ENCODE assay signal across 27 mouse cellular contexts in genomic region chr11:75197956-75198355, GRCm38 (mm10). TPM values are rescaled to one million over a fixed set of nuclear protein-coding genes. Genes with fewer than 3 reads are reported as not detected.
DNase-seq lines count a peak whose midpoint lies in the region; ATAC-seq lines count a peak whose summit lies in the region.
"Had no signal": no experiment of that assay in that cellular context is flagged by ENCODE, and none has a peak within 500 bp of the region (broad histone marks: within the 10 kb centered on the region; RNA-seq: fewer than 3 reads in every experiment).

No protein-coding gene starts in this region.

- 0 out of 2 replicates have a peak overlapping the region, but pooled peaks have one; percentile 31 for H3K4me2 ChIP-seq in midbrain, embryonic 13.5 days (replicated peaks)
- H3K4me2 ChIP-seq in midbrain, embryonic 15.5 days, result no peak overlapping the region
- no peak overlapping the region for H3K4me2 ChIP-seq in hindbrain, embryonic 14.5 days (replicated peaks)
- H3K4me2 ChIP-seq: forebrain, embryonic 13.5 days; heart, embryonic 13.5 days; hindbrain, embryonic 13.5 days; limb, embryonic 12.5 days; liver, embryonic 11.5 days; neural tube, embryonic 13.5 days had no signal

- peaks cover 81% of the 10 kb centered on the region for H3K4me1 ChIP-seq in midbrain, embryonic 13.5 days (replicated peaks)
- peaks cover 79% of the 10 kb centered on the region for H3K4me1 ChIP-seq in midbrain, embryonic 15.5 days
- peaks cover 22% of the 10 kb centered on the region for H3K4me1 ChIP-seq in hindbrain, embryonic 14.5 days (replicated peaks; ENCODE audit: control insufficient read depth, insufficient read depth, low read length)

- no peak overlapping the region for H3K27ac ChIP-seq in midbrain, embryonic 13.5 days
- no peak overlapping the region for H3K27ac ChIP-seq in midbrain, embryonic 15.5 days
- H3K27ac ChIP-seq in hindbrain, embryonic 14.5 days, result no peak overlapping the region
- H3K27ac ChIP-seq: forebrain, embryonic 13.5 days; heart, embryonic 13.5 days; hindbrain, embryonic 13.5 days; limb, embryonic 12.5 days; neural tube, embryonic 13.5 days had no signal

- no peak for ATAC-seq in midbrain, embryonic 13.5 days
- ATAC-seq in midbrain, embryonic 15.5 days (replicated peaks), result no peak
- ATAC-seq in megakaryocyte progenitor cell, adult 5-6 weeks (replicated peaks; ENCODE audit: poor library complexity), result peak; percentile 67
- ATAC-seq in hindbrain, embryonic 14.5 days (ENCODE audit: low FRiP score), result no peak
- ATAC-seq in megakaryocyte, adult 5-6 weeks (ENCODE audit: poor library complexity, severe bottlenecking), result no peak
- ATAC-seq: forebrain, embryonic 13.5 days; liver, postnatal 0 days; lung, postnatal 0 days had no signal

- H3K4me3 ChIP-seq in midbrain, embryonic 13.5 days (replicated peaks), result no peak overlapping the region
- H3K4me3 ChIP-seq in midbrain, embryonic 15.5 days, result no peak overlapping the region
- H3K4me3 ChIP-seq in hindbrain, embryonic 14.5 days (replicated peaks; ENCODE audit: low read length), result no peak overlapping the region
- H3K4me3 ChIP-seq: forebrain, embryonic 13.5 days; heart, embryonic 13.5 days; hindbrain, embryonic 13.5 days; limb, embryonic 12.5 days; neural tube, embryonic 13.5 days had no signal

- no peaks in the 10 kb centered on the region for H3K9me3 ChIP-seq in midbrain, embryonic 13.5 days
- H3K9me3 ChIP-seq in midbrain, embryonic 15.5 days, result no peaks in the 10 kb centered on the region
- no peaks in the 10 kb centered on the region for H3K9me3 ChIP-seq in hindbrain, embryonic 14.5 days (ENCODE audit: control insufficient read depth, low read length)
- H3K9me3 ChIP-seq: forebrain, embryonic 13.5 days; heart, embryonic 13.5 days; hindbrain, embryonic 13.5 days; limb, embryonic 12.5 days; neural tube, embryonic 13.5 days had no signal

- peaks cover 48% of the 10 kb centered on the region for H3K27me3 ChIP-seq in midbrain, embryonic 13.5 days
- 0 out of 2 replicates have a peak, but pooled peaks cover 4% of the 10 kb centered on the region for H3K27me3 ChIP-seq in midbrain, embryonic 15.5 days (replicated peaks)
- H3K27me3 ChIP-seq in hindbrain, embryonic 14.5 days (ENCODE audit: control insufficient read depth, insufficient read depth, low read length), result peaks cover 43% of the 10 kb centered on the region

- H3K36me3 ChIP-seq in midbrain, embryonic 13.5 days, result 0 out of 2 replicates have a peak, but pooled peaks cover 3% of the 10 kb centered on the region
- H3K36me3 ChIP-seq in midbrain, embryonic 15.5 days (replicated peaks), result no peaks in the 10 kb centered on the region
- no peaks in the 10 kb centered on the region for H3K36me3 ChIP-seq in hindbrain, embryonic 14.5 days (replicated peaks; ENCODE audit: control insufficient read depth, insufficient read depth)
- H3K36me3 ChIP-seq: heart, embryonic 13.5 days; hindbrain, embryonic 13.5 days; limb, embryonic 12.5 days; neural tube, embryonic 13.5 days had no signal

- WGBS in midbrain, embryonic 13.5 days, result 34% methylated on average over 7 of the region's 7 CpGs
- 27% methylated on average over 7 of the region's 7 CpGs for WGBS in midbrain, embryonic 15.5 days
- WGBS in hindbrain, embryonic 14.5 days, result 24% methylated on average over 7 of the region's 7 CpGs

- DNase-seq in CD4-positive helper T cell, adult 2 months (ENCODE audit: low read depth, low spot score), result peak; percentile 22
- peak; percentile 67 for DNase-seq in R1 (ENCODE audit: low read depth, low spot score)
- DNase-seq in hindbrain, embryonic 14.5 days (ENCODE audit: low spot score), result no peak
- no peak for DNase-seq in adrenal gland, postnatal 4 days (ENCODE audit: low spot score in 2 of 2)
- DNase-seq: adrenal gland, postnatal 25 days; cerebellum, adult 11 months; gastrocnemius, postnatal 10 days; heart, adult 18-20 months; heart, postnatal 36 days; kidney, adult 8-10 months; kidney, postnatal 10 days; liver, postnatal 0 days; midbrain, embryonic 14.5 days; retina, postnatal 1 day; right cerebral cortex, postnatal 25 days; spleen, adult 18-20 months had no signal

- H3K9ac ChIP-seq in midbrain, embryonic 13.5 days (replicated peaks), result no peak overlapping the region
- no peak overlapping the region for H3K9ac ChIP-seq in midbrain, embryonic 15.5 days
- no peak overlapping the region for H3K9ac ChIP-seq in hindbrain, embryonic 14.5 days
- H3K9ac ChIP-seq: forebrain, embryonic 13.5 days; heart, embryonic 13.5 days; hindbrain, embryonic 13.5 days; limb, embryonic 12.5 days; liver, postnatal 0 days; neural tube, embryonic 13.5 days had no signal

RNA-seq across cellular contexts. Expression of gene Rtn4rl1, which starts 4.4 kb away (rescaled TPM):
- polyA plus RNA-seq in midbrain, embryonic 13.5 days (2015; fragmentation: Nextera tagmentation; extraction: Ambion mirVana), result 12.4 and 12.7 TPM in 2 replicates
- 15.7 and 18.3 TPM in 2 replicates for polyA plus RNA-seq in midbrain, embryonic 15.5 days (2015; fragmentation: Nextera tagmentation; extraction: Ambion mirVana)
- total RNA-seq in megakaryocyte progenitor cell, adult 5-6 weeks (2015), result 0.49 and 1.1 TPM in 2 replicates
- total RNA-seq in megakaryocyte progenitor cell, adult 5-6 weeks (2017), result 0.20 and 0.42 TPM in 2 replicates
- 8.5 and 10.3 TPM in 2 replicates for polyA plus RNA-seq in hindbrain, embryonic 14.5 days (2014; fragmentation: Nextera tagmentation; extraction: Ambion mirVana)
- total RNA-seq in adrenal gland, postnatal 4 days (2021), result 10 to 100 TPM; 33.3 to 33.8 TPM
- total RNA-seq in megakaryocyte, adult 5-6 weeks (2015), result 1.2 and 1.3 TPM in 2 replicates
- 0.08 and 0.81 TPM in 2 replicates for total RNA-seq in megakaryocyte, adult 5-6 weeks (2017)

RNA-seq across cellular contexts. Expression of gene Dph1, which starts 6.9 kb away (rescaled TPM):
- 14.9 and 15.4 TPM in 2 replicates for polyA plus RNA-seq in midbrain, embryonic 13.5 days (2015; fragmentation: Nextera tagmentation; extraction: Ambion mirVana)
- polyA plus RNA-seq in midbrain, embryonic 15.5 days (2015; fragmentation: Nextera tagmentation; extraction: Ambion mirVana), result 13.1 and 14.0 TPM in 2 replicates
- total RNA-seq in megakaryocyte progenitor cell, adult 5-6 weeks (2015), result 3.3 and 7.4 TPM in 2 replicates
- total RNA-seq in megakaryocyte progenitor cell, adult 5-6 weeks (2017), result 9.2 and 9.5 TPM in 2 replicates
- polyA plus RNA-seq in hindbrain, embryonic 14.5 days (2014; fragmentation: Nextera tagmentation; extraction: Ambion mirVana), result 13.6 and 14.4 TPM in 2 replicates
- 10 to 100 TPM; 26.8 to 29.0 TPM for total RNA-seq in adrenal gland, postnatal 4 days (2021)
- total RNA-seq in megakaryocyte, adult 5-6 weeks (2015), result 0.52 and 1.3 TPM in 2 replicates
- 1.8 and 2.0 TPM in 2 replicates for total RNA-seq in megakaryocyte, adult 5-6 weeks (2017)

RNA-seq across cellular contexts. Expression of gene Ovca2, which starts 19.3 kb away (rescaled TPM):
- 19.8 and 22.4 TPM in 2 replicates for polyA plus RNA-seq in midbrain, embryonic 13.5 days (2015; fragmentation: Nextera tagmentation; extraction: Ambion mirVana)
- 15.4 and 18.3 TPM in 2 replicates for polyA plus RNA-seq in midbrain, embryonic 15.5 days (2015; fragmentation: Nextera tagmentation; extraction: Ambion mirVana)
- 20.8 and 26.3 TPM in 2 replicates for total RNA-seq in megakaryocyte progenitor cell, adult 5-6 weeks (2015)
- total RNA-seq in megakaryocyte progenitor cell, adult 5-6 weeks (2017), result 14.5 and 16.5 TPM in 2 replicates
- 17.4 and 20.3 TPM in 2 replicates for polyA plus RNA-seq in hindbrain, embryonic 14.5 days (2014; fragmentation: Nextera tagmentation; extraction: Ambion mirVana)
- 10 to 100 TPM; 16.0 to 17.4 TPM for total RNA-seq in adrenal gland, postnatal 4 days (2021)
- 11.5 and 17.2 TPM in 2 replicates for total RNA-seq in megakaryocyte, adult 5-6 weeks (2015)
- total RNA-seq in megakaryocyte, adult 5-6 weeks (2017), result 7.8 and 11.0 TPM in 2 replicates

RNA-seq across cellular contexts. Expression of gene Hic1, which starts 28.6 kb away (rescaled TPM):
- 1.2 and 2.4 TPM in 2 replicates for polyA plus RNA-seq in midbrain, embryonic 13.5 days (2015; fragmentation: Nextera tagmentation; extraction: Ambion mirVana)
- 2.8 and 3.2 TPM in 2 replicates for polyA plus RNA-seq in midbrain, embryonic 15.5 days (2015; fragmentation: Nextera tagmentation; extraction: Ambion mirVana)
- 0.02 TPM in 1 of 2 replicates, not detected in the other for total RNA-seq in megakaryocyte progenitor cell, adult 5-6 weeks (2015)
- not detected in 2 replicates for total RNA-seq in megakaryocyte progenitor cell, adult 5-6 weeks (2017)
- polyA plus RNA-seq in hindbrain, embryonic 14.5 days (2014; fragmentation: Nextera tagmentation; extraction: Ambion mirVana), result 1.9 and 2.6 TPM in 2 replicates
- 10 to 100 TPM; 22.9 to 29.2 TPM for total RNA-seq in adrenal gland, postnatal 4 days (2021)
- 0.14 TPM in 1 of 2 replicates, not detected in the other for total RNA-seq in megakaryocyte, adult 5-6 weeks (2015)
- total RNA-seq in megakaryocyte, adult 5-6 weeks (2017), result 0.04 and 0.07 TPM in 2 replicates

Comparison
In these comparisons a context has a peak if more than half of its experiments do, and no peak if none do; other contexts are left out.
1. DNase-seq: peak in CD4-positive helper T cell, adult 2 months (single experiment) and R1 (single experiment); none in hindbrain, embryonic 14.5 days (single experiment) and adrenal gland, postnatal 4 days (0 of 2).
2. RNA of gene Rtn4rl1, which starts 4.4 kb away (total RNA-seq): 33.3 to 33.8 TPM in adrenal gland, postnatal 4 days; 0.08 to 1.3 TPM in megakaryocyte, adult 5-6 weeks and 0.20 to 1.1 TPM in megakaryocyte progenitor cell, adult 5-6 weeks; every median in the first group is over 10 times any median in the second.